Mouse (Mus musculus): ENCODE data around the gene Msl1. TPM values are rescaled to one million over a fixed set of nuclear protein-coding genes. Genes with fewer than 3 reads are reported as not detected.
A peak's percentile ranks its signal among the peaks of the same experiment; 100 is the strongest.

Gene Msl1
- 21.6 and 22.3 TPM in 2 replicates for polyA plus RNA-seq (2014; fragmentation: Nextera tagmentation; extraction: Ambion mirVana)

DNA sequence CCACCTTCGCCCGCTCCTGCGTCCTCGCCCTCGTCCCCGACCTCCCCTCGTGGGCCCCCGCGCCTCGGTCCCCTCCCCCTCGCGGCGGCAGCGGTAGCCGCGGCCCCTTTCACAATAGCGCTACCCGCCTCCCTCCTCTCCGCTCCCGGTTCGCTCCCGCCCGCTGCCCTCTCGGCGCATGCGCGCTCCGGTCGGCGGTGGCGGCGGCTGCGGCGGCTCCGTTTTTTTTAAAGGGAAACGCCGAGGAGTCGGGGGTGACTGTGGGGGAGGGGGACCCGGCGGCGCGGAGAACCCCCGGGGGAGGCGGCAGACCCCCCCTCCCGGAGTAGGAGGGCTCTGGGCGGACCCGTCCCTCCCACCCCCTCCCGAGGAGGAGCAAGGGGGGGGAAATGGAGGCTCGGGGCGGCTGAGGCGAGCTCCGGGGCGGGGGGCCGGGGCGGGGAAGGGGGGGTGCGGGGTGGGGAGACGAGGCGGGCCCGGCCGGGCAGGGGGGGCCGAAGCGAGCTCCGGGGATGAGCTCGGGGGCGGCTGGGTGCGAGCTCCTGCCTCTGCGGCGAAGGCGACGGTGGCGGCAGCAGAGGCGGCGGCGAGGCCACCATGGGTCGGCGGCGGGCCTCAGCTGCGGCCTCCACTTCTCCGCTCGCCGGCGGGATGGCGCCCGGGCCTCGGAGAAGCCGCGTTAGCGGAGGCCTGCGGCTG lies at the start of gene Msl1:
Gene Msl1 (plus strand): TSS at position 502 of the 699 bp plus-strand sequence.
- Histone ChIP-seq H3K4me1 (ENCODE audit: control insufficient read depth, insufficient read depth, low read length) (peaks cover 25% of the 10 kb centered on the region; the same call in 1 of the 2 replicates), H3K4me2 (replicated peaks; ENCODE audit: low read depth, low read length) (peak within 1 kb of the TSS; percentile 96), H3K36me3 (ENCODE audit: control insufficient read depth, insufficient read depth, low read length) (peaks cover 17% of the 10 kb centered on the region), H3K9ac (replicated peaks; ENCODE audit: low read depth, low read length) (peak within 1 kb of the TSS; percentile 100), H3K27ac (ENCODE audit: low read length) (peak within 1 kb of the TSS; percentile 100), H3K4me3 (ENCODE audit: low read depth, low read length) (peak within 1 kb of the TSS; percentile 100), H3K9me3 (ENCODE audit: control insufficient read depth, low read depth, low read length) (no peaks in the 10 kb centered on the region), H3K27me3 (ENCODE audit: control insufficient read depth, insufficient read depth, low read length) (no peaks in the 10 kb centered on the region)
- peak; percentile 73 for ATAC-seq (ENCODE audit: insufficient number of reproducible peaks, insufficient read depth, low FRiP score, low read depth)
- 2% methylated on average over 59 of the region's 89 CpGs for WGBS

DNA sequence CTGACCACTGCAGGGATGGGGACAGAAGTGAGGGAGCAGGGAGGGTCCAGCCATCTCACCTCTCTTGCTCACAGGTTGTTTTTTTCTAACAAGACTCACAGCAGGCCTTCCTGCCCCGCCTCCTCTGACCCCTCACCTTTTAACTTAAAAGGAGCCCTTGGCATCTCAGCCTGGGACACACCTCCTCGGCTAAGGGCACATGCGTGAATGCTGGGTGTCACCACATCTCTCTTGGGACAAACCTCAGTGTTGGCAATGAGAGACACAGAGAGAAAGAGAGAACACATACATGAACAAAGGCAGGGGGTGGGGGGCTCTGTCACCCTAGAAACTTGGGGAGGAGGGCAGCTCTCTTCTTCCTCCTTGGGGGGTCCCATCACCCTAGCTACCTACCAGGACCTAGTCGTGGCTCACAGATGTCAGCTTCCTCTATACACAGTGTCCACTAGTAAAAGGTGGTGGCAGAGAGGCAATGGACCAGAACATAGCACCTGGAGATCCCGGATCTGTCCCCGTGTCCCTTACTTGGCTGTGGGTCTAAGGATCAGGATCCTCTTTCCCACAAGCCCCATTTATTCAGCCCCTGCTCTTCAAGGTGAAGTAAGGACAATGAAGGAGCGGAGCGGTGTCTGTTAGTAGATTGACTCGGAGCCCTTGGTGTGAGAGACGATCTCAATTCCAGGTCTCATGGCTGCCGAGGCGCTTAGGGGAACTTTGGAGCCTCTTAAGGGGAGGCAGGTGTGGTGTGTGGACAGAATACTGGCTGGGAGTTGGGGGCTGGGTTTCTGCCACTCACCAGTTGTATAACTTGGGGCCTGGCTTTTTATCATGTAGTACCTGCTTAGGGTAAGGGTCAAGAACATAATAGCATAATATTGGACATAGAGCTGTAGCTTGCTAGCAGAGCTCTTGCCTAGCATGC lies 49.1 kb upstream of the Msl1 start:
- Histone ChIP-seq H3K9me3 (ENCODE audit: control insufficient read depth, low read depth, low read length) (no peaks in the 10 kb centered on the region), H3K4me2 (replicated peaks; ENCODE audit: low read depth, low read length) (peak overlapping the region; percentile 44), H3K4me3 (ENCODE audit: low read depth, low read length) (no peak overlapping the region), H3K4me1 (ENCODE audit: control insufficient read depth, insufficient read depth, low read length) (peaks cover 85% of the 10 kb centered on the region), H3K27ac (ENCODE audit: low read length) (peak overlapping the region; percentile 58), H3K36me3 (ENCODE audit: control insufficient read depth, insufficient read depth, low read length) (no peaks in the 10 kb centered on the region), H3K27me3 (ENCODE audit: control insufficient read depth, insufficient read depth, low read length) (no peaks in the 10 kb centered on the region), H3K9ac (replicated peaks; ENCODE audit: low read depth, low read length) (no peak overlapping the region)
- WGBS, result 46% methylated on average over 12 of the region's 12 CpGs
- no peak for ATAC-seq (ENCODE audit: insufficient number of reproducible peaks, insufficient read depth, low FRiP score, low read depth)

DNA sequence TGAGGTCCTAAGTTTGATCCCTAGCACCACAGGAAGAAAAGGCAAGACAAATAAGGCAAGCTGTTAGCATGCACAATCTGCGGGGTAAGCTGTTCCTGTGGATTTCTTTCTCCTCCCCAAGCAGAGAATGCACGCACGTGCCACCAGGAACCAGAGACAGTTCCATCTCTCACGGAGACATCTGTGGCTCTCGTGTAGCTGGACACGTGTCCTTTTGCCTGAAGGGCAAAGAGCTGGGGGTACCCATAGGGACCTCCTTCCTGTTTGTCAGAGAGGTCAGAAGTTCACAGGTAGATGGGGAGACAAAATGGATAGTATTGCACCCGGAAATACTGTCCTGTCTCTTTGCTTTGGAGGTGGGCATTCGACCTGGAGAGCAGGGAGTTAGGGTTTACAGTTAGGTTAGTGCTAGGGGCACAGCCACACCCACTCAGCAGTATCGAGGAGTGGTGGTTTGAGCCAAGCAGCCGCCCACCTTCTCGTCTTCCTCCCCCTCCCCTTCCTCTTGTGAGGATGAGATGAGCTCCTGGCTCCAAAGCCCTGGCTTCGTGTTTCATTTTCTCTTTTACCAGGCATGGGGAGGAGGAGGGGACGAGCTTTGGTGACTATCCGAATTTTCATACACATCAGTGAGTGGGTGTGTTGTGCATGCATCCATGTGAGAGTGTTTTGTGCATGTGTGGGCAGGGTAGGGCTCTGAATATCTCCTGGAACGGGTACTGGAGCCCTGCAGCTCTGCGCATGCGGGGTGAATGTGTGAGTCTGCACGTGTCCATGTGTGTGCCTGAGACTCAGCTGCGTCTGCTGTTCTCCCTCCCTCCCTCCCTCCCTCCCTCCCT lies 48.2 kb upstream of the Msl1 start:
- Histone ChIP-seq H3K27me3 (ENCODE audit: control insufficient read depth, insufficient read depth, low read length) (no peaks in the 10 kb centered on the region), H3K4me1 (ENCODE audit: control insufficient read depth, insufficient read depth, low read length) (peaks cover 91% of the 10 kb centered on the region), H3K9ac (replicated peaks; ENCODE audit: low read depth, low read length) (0 out of 2 replicates have a peak overlapping the region, but pooled peaks have one; percentile 10), H3K36me3 (ENCODE audit: control insufficient read depth, insufficient read depth, low read length) (no peaks in the 10 kb centered on the region), H3K9me3 (ENCODE audit: control insufficient read depth, low read depth, low read length) (no peaks in the 10 kb centered on the region), H3K27ac (ENCODE audit: low read length) (peak overlapping the region; percentile 58), H3K4me2 (replicated peaks; ENCODE audit: low read depth, low read length) (peak overlapping the region; percentile 44), H3K4me3 (ENCODE audit: low read depth, low read length) (0 out of 2 replicates have a peak overlapping the region, but pooled peaks have one; percentile 9)
- ATAC-seq (ENCODE audit: insufficient number of reproducible peaks, insufficient read depth, low FRiP score, low read depth), result peak; percentile 39; the same call in 1 of the 2 replicates
- WGBS, result 4% methylated on average over 19 of the region's 19 CpGs

DNA sequence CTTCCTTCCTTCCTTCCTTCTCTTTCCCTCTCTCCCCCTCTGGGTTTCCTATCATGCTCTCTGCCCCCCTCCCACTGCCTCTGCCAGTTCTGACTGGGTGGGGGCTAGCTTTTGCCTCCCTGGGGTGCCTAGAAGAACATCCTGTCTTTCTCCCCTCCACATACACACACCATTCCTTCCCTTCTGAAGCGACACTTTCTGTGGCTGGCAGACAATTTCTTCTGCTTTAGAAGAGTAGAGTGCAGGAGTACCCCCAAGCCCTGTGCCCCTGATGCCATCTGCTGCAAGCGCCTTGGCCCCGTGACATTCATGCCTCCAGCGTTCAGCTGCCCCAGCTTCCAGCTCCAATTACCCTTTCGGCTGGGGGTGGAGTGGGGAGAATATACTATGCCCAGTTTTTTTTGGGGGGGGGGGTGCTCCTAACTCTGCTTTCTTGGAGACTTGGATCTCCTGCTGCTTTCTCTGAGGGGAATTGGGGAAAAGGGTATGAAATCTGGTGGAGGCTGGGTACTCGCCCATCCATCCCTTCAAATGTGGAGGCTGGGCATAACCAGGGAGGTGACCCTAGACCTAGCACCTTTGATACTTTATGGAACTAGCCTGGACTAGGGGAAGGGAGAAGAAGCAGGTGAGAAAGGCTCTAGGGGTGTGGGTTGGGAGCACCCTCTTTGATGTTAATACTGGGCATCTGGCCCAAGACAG lies 47.4 kb upstream of the Msl1 start:
- no peaks in the 10 kb centered on the region for H3K27me3 ChIP-seq (ENCODE audit: control insufficient read depth, insufficient read depth, low read length)
- H3K4me2 ChIP-seq (replicated peaks; ENCODE audit: low read depth, low read length), result peak overlapping the region; percentile 23
- H3K27ac ChIP-seq (ENCODE audit: low read length), result peak overlapping the region; percentile 76
- H3K9me3 ChIP-seq (ENCODE audit: control insufficient read depth, low read depth, low read length), result no peaks in the 10 kb centered on the region
- WGBS, result 23% methylated on average over 6 of the region's 6 CpGs
- H3K4me1 ChIP-seq (ENCODE audit: control insufficient read depth, insufficient read depth, low read length), result peaks cover 94% of the 10 kb centered on the region
- H3K4me3 ChIP-seq (ENCODE audit: low read depth, low read length), result no peak overlapping the region
- ATAC-seq (ENCODE audit: insufficient number of reproducible peaks, insufficient read depth, low FRiP score, low read depth), result no peak
- H3K9ac ChIP-seq (replicated peaks; ENCODE audit: low read depth, low read length), result no peak overlapping the region
- H3K36me3 ChIP-seq (ENCODE audit: control insufficient read depth, insufficient read depth, low read length), result no peaks in the 10 kb centered on the region

DNA sequence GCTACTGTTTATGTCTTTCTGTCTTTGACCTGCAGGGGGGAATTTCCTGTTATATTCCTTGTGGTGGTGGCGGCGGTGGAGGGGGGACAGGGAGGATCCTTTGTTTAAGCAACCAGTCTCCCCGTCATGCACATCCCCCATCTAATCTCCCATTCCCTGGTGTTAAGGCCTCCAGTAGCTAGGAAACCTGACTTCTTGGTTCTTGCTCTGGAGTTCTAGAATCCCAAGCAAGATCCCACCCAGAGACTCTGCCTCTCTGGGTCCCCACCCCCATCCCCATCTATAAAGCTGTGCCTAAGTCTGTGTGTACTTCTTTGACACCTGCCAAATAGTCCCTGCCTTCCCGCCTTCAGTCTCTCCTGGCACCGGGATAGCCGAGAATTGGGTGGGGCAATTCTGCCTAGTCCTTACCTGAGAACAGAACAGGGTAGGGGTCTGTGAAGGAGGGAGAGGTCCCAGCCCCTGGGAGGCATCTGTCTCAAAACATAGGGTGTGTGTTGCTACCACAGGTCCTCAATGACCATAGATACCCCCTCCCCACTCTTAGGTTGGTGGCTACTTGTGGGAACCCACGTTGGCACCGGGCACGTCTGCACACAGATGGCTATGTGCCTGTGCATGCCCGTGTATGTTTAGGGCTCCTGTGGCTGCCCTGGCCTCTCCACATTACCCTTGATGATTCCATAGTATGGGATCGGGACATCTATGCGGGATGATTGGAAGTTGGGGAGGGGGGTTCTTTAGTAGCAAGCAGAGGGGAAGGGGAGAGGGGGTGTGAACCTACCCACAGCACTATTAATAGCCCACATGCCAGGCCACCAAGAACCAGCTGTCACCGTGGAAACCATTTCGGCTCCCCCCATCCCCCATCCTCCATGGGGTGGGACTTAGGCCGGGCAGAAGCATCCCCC lies 46.6 kb upstream of the Msl1 start:
- 25% methylated on average over 15 of the region's 15 CpGs for WGBS
- H3K4me3 ChIP-seq (ENCODE audit: low read depth, low read length), result no peak overlapping the region
- ATAC-seq (ENCODE audit: insufficient number of reproducible peaks, insufficient read depth, low FRiP score, low read depth), result no peak

DNA sequence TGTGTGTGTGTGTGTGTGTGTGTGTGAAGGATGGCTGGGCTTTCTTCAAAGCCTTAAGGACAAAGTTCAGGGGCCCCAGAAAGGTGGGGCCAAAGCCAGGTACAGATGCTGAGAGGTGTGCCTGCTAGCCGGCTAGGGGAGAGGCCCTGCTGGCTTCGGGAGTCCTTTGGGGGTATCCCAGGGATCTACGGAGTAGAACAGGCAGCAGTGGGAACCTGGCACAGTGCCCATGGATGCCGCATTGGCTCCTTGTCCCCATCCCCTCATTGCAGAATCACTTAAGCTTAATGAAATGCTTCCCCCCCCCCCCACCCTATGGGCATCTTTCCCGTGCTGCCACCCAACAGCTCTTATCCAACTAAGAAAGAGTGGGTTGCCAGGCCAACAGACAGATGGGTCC lies 45.6 kb upstream of the Msl1 start:
- Histone ChIP-seq H3K4me2 (replicated peaks; ENCODE audit: low read depth, low read length) (peak overlapping the region; percentile 23; the same call in 1 of the 2 replicates), H3K9ac (replicated peaks; ENCODE audit: low read depth, low read length) (no peak overlapping the region), H3K4me3 (ENCODE audit: low read depth, low read length) (no peak overlapping the region), H3K4me1 (ENCODE audit: control insufficient read depth, insufficient read depth, low read length) (peaks cover 87% of the 10 kb centered on the region), H3K27ac (ENCODE audit: low read length) (peak overlapping the region; percentile 76), H3K36me3 (ENCODE audit: control insufficient read depth, insufficient read depth, low read length) (peaks cover 11% of the 10 kb centered on the region; the same call in 1 of the 2 replicates), H3K9me3 (ENCODE audit: control insufficient read depth, low read depth, low read length) (no peaks in the 10 kb centered on the region), H3K27me3 (ENCODE audit: control insufficient read depth, insufficient read depth, low read length) (no peaks in the 10 kb centered on the region)
- WGBS, result 24% methylated on average over 5 of the region's 5 CpGs
- no peak for ATAC-seq (ENCODE audit: insufficient number of reproducible peaks, insufficient read depth, low FRiP score, low read depth)

More for the DNA sequence above, 46.6 kb upstream of the Msl1 start:
- H3K36me3 ChIP-seq (ENCODE audit: control insufficient read depth, insufficient read depth, low read length), result peaks cover 5% of the 10 kb centered on the region; the same call in 1 of the 2 replicates
- peak overlapping the region; percentile 76 for H3K27ac ChIP-seq (ENCODE audit: low read length)
- H3K27me3 ChIP-seq (ENCODE audit: control insufficient read depth, insufficient read depth, low read length), result no peaks in the 10 kb centered on the region
- H3K4me2 ChIP-seq (replicated peaks; ENCODE audit: low read depth, low read length), result peak overlapping the region; percentile 23
- H3K4me1 ChIP-seq (ENCODE audit: control insufficient read depth, insufficient read depth, low read length), result peaks cover 88% of the 10 kb centered on the region
- no peak overlapping the region for H3K9ac ChIP-seq (replicated peaks; ENCODE audit: low read depth, low read length)
- no peaks in the 10 kb centered on the region for H3K9me3 ChIP-seq (ENCODE audit: control insufficient read depth, low read depth, low read length)
